ENCODE assay signal across 9 mouse cellular contexts in genomic region chr3:96936241-96936640, GRCm38 (mm10). TPM values are rescaled to one million over a fixed set of nuclear protein-coding genes. Genes with fewer than 3 reads are reported as not detected.
A peak's percentile ranks its signal among the peaks of the same experiment; 100 is the strongest.
DNase-seq lines count a peak whose midpoint lies in the region; ATAC-seq and TF ChIP-seq lines count a peak whose summit lies in the region.
"Had no signal": no experiment of that assay in that cellular context is flagged by ENCODE, and none has a peak within 500 bp of the region (broad histone marks: within the 10 kb centered on the region; RNA-seq: fewer than 3 reads in every experiment).

No protein-coding gene starts in this region.

- H3K27me3 ChIP-seq in hindbrain, embryonic 10.5 days (ENCODE audit: insufficient read depth, poor library complexity, severe bottlenecking) = peaks cover 43% of the 10 kb centered on the region
- H3K27me3 ChIP-seq in hindbrain, embryonic 16.5 days (replicated peaks; ENCODE audit: control insufficient read depth, insufficient read depth, low read length) = no peaks in the 10 kb centered on the region

- no peak overlapping the region for H3K9ac ChIP-seq in hindbrain, embryonic 16.5 days (ENCODE audit: low read depth, low read length)
- no peak overlapping the region for H3K9ac ChIP-seq in ES-E14 (ENCODE audit: insufficient read depth, low read depth, low read length, poor library complexity, severe bottlenecking)

- no peak for ATAC-seq in hindbrain, embryonic 16.5 days

- no peak overlapping the region for H3K4me3 ChIP-seq in hindbrain, embryonic 10.5 days
- no peak overlapping the region for H3K4me3 ChIP-seq in hindbrain, embryonic 16.5 days (ENCODE audit: low read length)
- no peak overlapping the region for H3K4me3 ChIP-seq in ES-E14 (ENCODE audit: insufficient read depth in 1 of 2, low read depth in 1 of 2, low read length in 2 of 2, poor library complexity in 1 of 2, severe bottlenecking in 1 of 2)
- H3K4me3 ChIP-seq: erythroblast, embryonic 14.5 days had no signal

- H3K9me3 ChIP-seq in hindbrain, embryonic 10.5 days = no peaks in the 10 kb centered on the region
- no peaks in the 10 kb centered on the region for H3K9me3 ChIP-seq in hindbrain, embryonic 16.5 days (ENCODE audit: control insufficient read depth, low read length)
- H3K9me3 ChIP-seq in ES-E14 (ENCODE audit: control insufficient read depth, insufficient read depth, low read depth, low read length) = no peaks in the 10 kb centered on the region

- no peak overlapping the region for H3K27ac ChIP-seq in hindbrain, embryonic 10.5 days
- no peak overlapping the region for H3K27ac ChIP-seq in hindbrain, embryonic 16.5 days (ENCODE audit: low read depth, low read length)
- no peak overlapping the region for H3K27ac ChIP-seq in ES-E14 (ENCODE audit: insufficient read depth, low read depth, low read length, poor library complexity, severe bottlenecking)

- no peaks in the 10 kb centered on the region for H3K36me3 ChIP-seq in hindbrain, embryonic 10.5 days
- H3K36me3 ChIP-seq in hindbrain, embryonic 16.5 days (ENCODE audit: control insufficient read depth, insufficient read depth, low read length) = no peaks in the 10 kb centered on the region
- no peaks in the 10 kb centered on the region for H3K36me3 ChIP-seq in ES-E14 (ENCODE audit: control insufficient read depth, insufficient read depth, low read length, poor library complexity, severe bottlenecking)

- H3K4me2 ChIP-seq in hindbrain, embryonic 16.5 days (ENCODE audit: low read length) = no peak overlapping the region

- in situ Hi-C loops in ES-E14 (cut with MboI; ENCODE audit: low sequenced_read_pairs in 2 of 2, unreplicated experiment in 2 of 2) = loop anchor here (5.0 to 25.0 kb wide), 4 partner anchors 249 to 401 kb away; no protein-coding TSS in a partner anchor

- DNase-seq in hindbrain, embryonic 10.5 days (ENCODE audit: low spot score) = peak; percentile 33
- DNase-seq in 416B (ENCODE audit: low read depth) (peak; percentile 85), ES-E14 (ENCODE audit: low read depth, low spot score) (peak; percentile 54)
- DNase-seq in embryo, embryonic 10.5 days (ENCODE audit: low spot score) = peak; percentile 90
- peak; percentile 59 for DNase-seq in lung, postnatal 36 days
- no peak for DNase-seq in left cerebral cortex, adult 8-10 months (ENCODE audit: low spot score in 2 of 2)
- DNase-seq in urinary bladder, postnatal 14 days (ENCODE audit: low spot score) = no peak

- H3K4me1 ChIP-seq in hindbrain, embryonic 10.5 days (replicated peaks) = peaks cover 44% of the 10 kb centered on the region
- H3K4me1 ChIP-seq in hindbrain, embryonic 16.5 days (ENCODE audit: control insufficient read depth, insufficient read depth, low read depth, low read length) = peaks cover 17% of the 10 kb centered on the region
- H3K4me1 ChIP-seq in ES-E14 (ENCODE audit: control insufficient read depth in 2 of 2, insufficient read depth in 2 of 2, low read length in 2 of 2, poor library complexity in 1 of 2) = no peaks in the 10 kb centered on the region

- WGBS in hindbrain, embryonic 10.5 days = 15% methylated on average over 6 of the region's 6 CpGs
- WGBS in hindbrain, embryonic 16.5 days = 9% methylated on average over 6 of the region's 6 CpGs

TF ChIP-seq in ES-E14, 5 proteins besides CTCF, POLR2A, EP300 and RAD21:
- TF ChIP-seq ZNF384 (IDR thresholded peaks at IDR 0.05; ENCODE audit: low read depth, low read length) = no peak
- peak; percentile 96; the same call in 1 of the 2 replicates for TF ChIP-seq ZC3H11A (IDR thresholded peaks at IDR 0.05; ENCODE audit: borderline replicate concordance, low read depth, low read length)

RNA-seq across cellular contexts. Expression of gene Gja8, which starts 10.4 kb away (rescaled TPM):
- polyA plus RNA-seq in hindbrain, embryonic 10.5 days (2016; fragmentation: Nextera tagmentation; extraction: Ambion mirVana) = not detected in 2 replicates
- polyA plus RNA-seq in hindbrain, embryonic 16.5 days (2015; fragmentation: Nextera tagmentation; extraction: Ambion mirVana) = 0.03 and 0.04 TPM in 2 replicates
- total RNA-seq in ES-E14 (2012; rRNA removed) = 0.04 and 0.05 TPM in 2 replicates
- not detected for total RNA-seq in left cerebral cortex, adult 8-10 months (2022)
- polyA plus RNA-seq: erythroblast, embryonic 14.5 days had no signal

RNA-seq across cellular contexts. Expression of gene Gpr89, which starts 31.1 kb away (rescaled TPM):
- 31.6 and 38.0 TPM in 2 replicates for polyA plus RNA-seq in hindbrain, embryonic 10.5 days (2016; fragmentation: Nextera tagmentation; extraction: Ambion mirVana)
- 35.1 and 41.1 TPM in 2 replicates for polyA plus RNA-seq in hindbrain, embryonic 16.5 days (2015; fragmentation: Nextera tagmentation; extraction: Ambion mirVana)
- total RNA-seq in ES-E14 (2012; rRNA removed) = 40.5 and 42.3 TPM in 2 replicates
- 10 to 100 TPM; 39.3 to 43.6 (median 41.7) TPM for total RNA-seq in left cerebral cortex, adult 8-10 months (2022)

RNA-seq across cellular contexts. Expression of gene Gja5, which starts 31.7 kb away (rescaled TPM):
- 5.9 and 8.1 TPM in 2 replicates for polyA plus RNA-seq in hindbrain, embryonic 10.5 days (2016; fragmentation: Nextera tagmentation; extraction: Ambion mirVana)
- 2.1 and 3.3 TPM in 2 replicates for polyA plus RNA-seq in hindbrain, embryonic 16.5 days (2015; fragmentation: Nextera tagmentation; extraction: Ambion mirVana)
- total RNA-seq in ES-E14 (2012; rRNA removed) = 0.13 and 0.26 TPM in 2 replicates
- 1 to 10 TPM in 1 of 4 experiments, under 1 TPM in 3; 0.56 to 1.2 (median 0.67) TPM for total RNA-seq in left cerebral cortex, adult 8-10 months (2022)
- polyA plus RNA-seq: erythroblast, embryonic 14.5 days had no signal

Comparison
In these comparisons a context has a peak if more than half of its experiments do, and no peak if none do; other contexts are left out.
1. DNase-seq: peak in hindbrain, embryonic 10.5 days (single experiment), 416B (single experiment), ES-E14 (single experiment), embryo, embryonic 10.5 days (single experiment) and lung, postnatal 36 days (single experiment); none in left cerebral cortex, adult 8-10 months (0 of 2) and urinary bladder, postnatal 14 days (single experiment).